Mouse (Mus musculus) cerebellum, adult 2 months (tissue): ENCODE data around the gene Nacc1.

Source experiments
- CTCF ChIP-seq: fragments of 200-500 bp; IDR thresholded peaks from 2 replicates; pipeline ENCODE4 v1.5.1; 2011; ENCODE audit warnings: low read depth, mild to moderate bottlenecking, control low read depth, low read length, moderate library complexity, borderline replicate concordance; ENCODE audit not compliant: insufficient read depth
- POLR2A ChIP-seq: fragments of 200-500 bp; IDR thresholded peaks from 2 replicates; pipeline ENCODE4 v1.6.1; 2011; ENCODE audit warnings: low read length, control low read depth, borderline replicate concordance; ENCODE audit not compliant: insufficient read depth

- no peak for TF ChIP-seq CTCF
- no peak for TF ChIP-seq POLR2A
Observed at GRCm38 (mm10) chr8:84629586-84629985, 58.1 kb downstream of the Nacc1 start.
